Mouse (Mus musculus) limb, embryonic 14.5 days (tissue): ENCODE results near the gene Akap13. TPM values are rescaled to one million over a fixed set of nuclear protein-coding genes. Genes with fewer than 3 reads are reported as not detected.

Experiments
- ATAC-seq: fragments of 200-750 bp; cut with Nextera tagmentation; 2 replicates; pipeline ENCODE4 v1.8.0; 2017; ENCODE audit warnings: low read depth, moderate number of reproducible peaks, moderate TSS enrichment; ENCODE audit not compliant: low FRiP score
- DNase-seq: peaks from one replicate; pipeline ENCODE4 v3.0.0-alpha.2; 2015; ENCODE audit warnings: low spot score
- H3K27ac ChIP-seq: fragments of 300-500 bp; sonication (generic); replicated peaks from 2 replicates; pipeline ENCODE4 v1.5.1; 2014; ENCODE audit warnings: low read depth, mild to moderate bottlenecking, low read length, moderate library complexity, mixed read lengths
- H3K27me3 ChIP-seq: fragments of 300-500 bp; sonication (generic); 2 replicates; pipeline ENCODE4 v1.6.1; 2014; ENCODE audit warnings: low read length, mixed read lengths; ENCODE audit not compliant: control insufficient read depth, insufficient read depth
- H3K36me3 ChIP-seq: fragments of 300-500 bp; sonication (generic); 2 replicates; pipeline ENCODE4 v1.6.1; 2014; ENCODE audit warnings: mild to moderate bottlenecking, low read length, moderate library complexity, mixed read lengths; ENCODE audit not compliant: control insufficient read depth, insufficient read depth
- H3K4me1 ChIP-seq: fragments of 300-500 bp; sonication (generic); 2 replicates; pipeline ENCODE4 v1.6.1; 2014; ENCODE audit warnings: antibody characterized with exemption, low read length, mixed read lengths; ENCODE audit not compliant: control insufficient read depth, insufficient read depth
- H3K4me2 ChIP-seq: fragments of 300-500 bp; sonication (generic); replicated peaks from 2 replicates; pipeline ENCODE4 v1.6.1; 2014; ENCODE audit warnings: low read depth, mild to moderate bottlenecking, low read length, moderate library complexity; ENCODE audit not compliant: severe bottlenecking
- H3K4me3 ChIP-seq: fragments of 300-500 bp; sonication (generic); replicated peaks from 2 replicates; pipeline ENCODE4 v1.5.1; 2014; ENCODE audit warnings: low read length
- H3K9ac ChIP-seq: fragments of 300-500 bp; sonication (generic); 2 replicates; pipeline ENCODE4 v1.6.1; 2014; ENCODE audit warnings: mild to moderate bottlenecking, low read depth, low read length, moderate library complexity; ENCODE audit not compliant: severe bottlenecking
- H3K9me3 ChIP-seq: fragments of 300-500 bp; sonication (generic); 2 replicates; pipeline ENCODE4 v1.6.1; 2016; ENCODE audit warnings: low read length; ENCODE audit not compliant: control insufficient read depth
- POLR2A ChIP-seq: fragments of 200-500 bp; IDR thresholded peaks from 2 replicates; pipeline ENCODE4 v1.8.0; 2012; ENCODE audit warnings: inconsistent platforms, mild to moderate bottlenecking, moderate library complexity, borderline replicate concordance; ENCODE audit not compliant: insufficient read depth, insufficient read length; ENCODE audit errors: extremely low read depth
- WGBS: fragments of 180-500 bp; shearing (Covaris S2); extraction: QIAGEN DNeasy Blood & Tissue Kit; methylation state at CpG from one replicate; pipeline ENCODE4 v1.1.7; 2014; 5-methylcytosine and 5-hydroxymethylcytosine counted together
- polyA plus RNA-seq, 2 experiments: library from polyadenylated mRNA; depleted of rRNA in 1 of 2; stranded (reverse) in 1 of 2; unstranded in 1 of 2; fragments of >200 nt; fragmentation: Nextera tagmentation in 1 of 2; extraction: Ambion mirVana in 1 of 2; gene quantifications; 2 replicates each; pipeline versions ENCODE4 v1.2.1 to v1.2.3; 2012 to 2014

Akap13 gene
- polyA plus RNA-seq, 2 experiments: 18.7 to 51.4 TPM

DNA sequence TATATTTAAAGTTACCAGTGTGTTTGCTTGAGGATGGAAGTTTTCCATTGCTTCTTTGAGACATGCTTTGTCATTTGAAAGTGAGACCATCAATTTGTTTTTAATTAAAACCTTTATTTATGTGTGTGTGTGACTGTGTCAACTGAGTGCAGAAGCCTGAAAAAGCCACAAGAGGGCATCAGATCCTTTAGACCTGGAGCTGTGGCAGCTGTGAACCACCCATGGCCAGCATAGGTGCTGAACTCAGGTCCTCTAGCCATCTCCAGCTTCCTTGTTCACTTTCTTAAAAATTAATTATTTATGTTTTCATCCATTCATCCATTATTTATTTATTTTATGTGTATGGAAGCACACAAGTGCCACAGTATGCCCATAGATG lies 98.3 kb downstream of the Akap13 start:
- ATAC-seq (no peak), DNase-seq (no peak)
- no peak for TF ChIP-seq POLR2A
- Histone ChIP-seq H3K4me2 (no peak overlapping the region), H3K4me1 (peaks cover 18% of the 10 kb centered on the region), H3K9me3 (no peaks in the 10 kb centered on the region), H3K27me3 (no peaks in the 10 kb centered on the region), H3K4me3 (no peak overlapping the region), H3K27ac (no peak overlapping the region), H3K9ac (no peak overlapping the region), H3K36me3 (no peaks in the 10 kb centered on the region)

DNA sequence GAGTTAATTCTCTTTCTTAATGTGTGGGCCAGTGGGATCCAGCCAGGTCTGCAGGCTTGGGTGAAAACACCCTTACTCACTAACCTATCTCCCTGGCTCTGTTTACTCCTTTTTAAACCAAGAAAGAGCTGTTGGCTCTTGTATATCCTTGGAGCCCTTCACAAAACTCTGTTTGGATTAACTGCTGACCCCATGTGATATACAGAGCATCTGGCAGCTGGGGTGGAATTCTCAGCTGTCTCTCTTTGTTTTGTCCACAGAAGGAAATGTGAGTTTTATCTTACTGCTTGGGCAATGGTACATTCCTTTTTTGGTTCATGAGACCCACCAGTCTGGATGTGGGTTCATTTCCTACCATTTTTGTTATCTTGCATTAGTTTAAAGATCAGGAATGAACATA lies 98.7 kb downstream of the Akap13 start:
- Histone ChIP-seq H3K4me1 (peaks cover 22% of the 10 kb centered on the region), H3K4me2 (no peak overlapping the region), H3K27ac (no peak overlapping the region), H3K9me3 (no peaks in the 10 kb centered on the region), H3K4me3 (no peak overlapping the region), H3K36me3 (no peaks in the 10 kb centered on the region), H3K9ac (no peak overlapping the region), H3K27me3 (no peaks in the 10 kb centered on the region)
- ATAC-seq: peak; percentile 72; the same call in 1 of the 2 replicates
- peak; percentile 34 for DNase-seq
- TF ChIP-seq POLR2A: no peak

DNA sequence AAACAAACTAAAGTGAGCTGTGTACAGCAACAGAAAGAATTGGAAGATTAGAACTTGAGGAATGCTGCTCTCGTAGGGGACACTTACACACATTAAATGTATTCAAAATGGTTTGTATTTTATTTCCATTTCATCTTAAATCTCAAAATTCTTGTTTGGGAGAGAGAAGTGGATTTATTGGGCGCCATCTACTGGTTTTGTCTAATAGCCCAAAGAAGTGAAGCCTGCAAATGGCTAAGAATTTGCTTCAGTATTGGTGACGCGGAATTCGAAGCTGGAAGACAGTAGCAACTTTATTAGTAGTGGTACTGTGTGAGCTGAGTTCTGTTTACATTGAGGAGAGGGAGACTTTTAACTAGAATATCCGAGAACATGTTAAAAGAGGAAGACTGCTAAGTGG lies 100.6 kb downstream of the Akap13 start:
- Histone ChIP-seq H3K4me2 (no peak overlapping the region), H3K27ac (no peak overlapping the region), H3K9ac (no peak overlapping the region), H3K9me3 (no peaks in the 10 kb centered on the region), H3K27me3 (no peaks in the 10 kb centered on the region), H3K36me3 (no peaks in the 10 kb centered on the region), H3K4me3 (no peak overlapping the region), H3K4me1 (peaks cover 17% of the 10 kb centered on the region)
- DNase-seq (no peak), ATAC-seq (no peak)
- TF ChIP-seq POLR2A: no peak
- 62% methylated on average over 6 of the region's 6 CpGs for WGBS

DNA sequence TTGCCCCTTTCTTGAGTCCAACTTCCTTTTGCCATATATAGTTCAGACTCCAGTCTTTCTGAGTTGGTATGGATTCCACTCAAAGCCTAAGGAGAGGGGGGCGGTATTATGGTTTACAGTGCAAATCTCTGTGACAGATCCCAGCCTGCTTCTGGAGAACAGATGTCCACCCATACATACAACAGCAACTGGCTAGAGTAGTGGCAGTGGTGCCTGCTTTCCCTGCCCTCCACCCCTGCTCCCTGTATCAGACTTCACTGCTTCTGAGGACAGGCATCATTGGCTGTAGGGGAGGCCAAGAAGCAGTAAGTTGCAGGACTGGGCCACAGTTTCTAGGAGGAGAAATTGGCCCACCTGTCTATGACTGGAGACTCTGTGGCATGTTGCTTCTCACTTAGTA lies 102.9 kb downstream of the Akap13 start:
- H3K4me3 ChIP-seq: no peak overlapping the region
- H3K9ac ChIP-seq: no peak overlapping the region
- H3K9me3 ChIP-seq: no peaks in the 10 kb centered on the region
- ATAC-seq: peak; percentile 68; the same call in 1 of the 2 replicates
- 36% methylated on average over 1 of the region's 1 CpGs for WGBS
- H3K4me1 ChIP-seq: peaks cover 17% of the 10 kb centered on the region
- H3K27ac ChIP-seq: peak overlapping the region; percentile 2; the same call in 1 of the 2 replicates
- H3K4me2 ChIP-seq: no peak overlapping the region
- no peak for DNase-seq
- H3K36me3 ChIP-seq: no peaks in the 10 kb centered on the region
- no peak for TF ChIP-seq POLR2A
- no peaks in the 10 kb centered on the region for H3K27me3 ChIP-seq

DNA sequence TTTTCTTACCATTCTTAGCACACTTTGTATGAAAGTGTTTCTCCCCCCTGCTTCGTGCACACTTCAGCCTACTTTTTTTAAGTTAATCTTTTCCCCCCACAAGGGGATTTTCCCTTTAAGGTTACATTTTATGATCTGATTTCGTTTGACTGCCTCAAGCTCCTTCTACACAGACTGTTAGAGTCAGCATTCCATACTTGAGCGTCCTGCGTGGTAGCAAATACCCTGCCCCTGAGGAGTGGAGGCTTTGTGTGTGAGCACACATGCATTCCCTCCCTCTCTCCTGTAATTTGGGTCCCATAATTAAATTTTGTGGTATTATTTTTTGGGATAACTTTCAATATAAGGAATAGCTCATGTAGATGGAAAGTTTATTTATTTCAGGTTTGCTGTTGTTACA lies 103.8 kb downstream of the Akap13 start:
- 5% methylated on average over 4 of the region's 4 CpGs for WGBS
- TF ChIP-seq POLR2A: no peak
- Histone ChIP-seq H3K36me3 (no peaks in the 10 kb centered on the region), H3K27ac (peak overlapping the region; percentile 2; the same call in 1 of the 2 replicates), H3K27me3 (no peaks in the 10 kb centered on the region), H3K9ac (no peak overlapping the region), H3K4me1 (peaks cover 17% of the 10 kb centered on the region), H3K4me2 (no peak overlapping the region), H3K4me3 (no peak overlapping the region), H3K9me3 (no peaks in the 10 kb centered on the region)
- DNase-seq (no peak), ATAC-seq (no peak)

DNA sequence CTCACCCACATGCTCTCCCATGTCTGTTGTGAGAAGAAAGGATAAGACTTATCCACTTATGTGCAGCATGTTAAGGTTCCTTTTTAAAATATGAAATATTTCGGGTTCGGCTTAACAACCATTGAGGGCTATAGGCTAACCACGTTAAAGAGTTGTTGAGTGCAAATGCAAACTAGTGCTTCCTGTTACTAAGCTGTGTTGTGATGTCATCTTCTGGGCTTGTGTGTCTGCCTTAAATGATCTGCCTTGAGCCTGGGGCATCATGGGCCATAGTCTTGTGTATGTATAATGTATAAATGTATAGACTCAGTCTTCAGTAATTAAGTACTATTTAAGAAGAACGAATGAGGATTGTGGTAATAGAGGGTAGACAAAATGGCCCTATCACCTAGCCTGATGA lies 104.6 kb downstream of the Akap13 start:
- DNase-seq (no peak), ATAC-seq (no peak)
- Histone ChIP-seq H3K27ac (no peak overlapping the region), H3K9me3 (no peaks in the 10 kb centered on the region), H3K4me1 (peaks cover 17% of the 10 kb centered on the region), H3K4me3 (no peak overlapping the region), H3K9ac (no peak overlapping the region), H3K4me2 (no peak overlapping the region), H3K27me3 (no peaks in the 10 kb centered on the region), H3K36me3 (no peaks in the 10 kb centered on the region)
- WGBS: 76% methylated on average over 4 of the region's 4 CpGs
- no peak for TF ChIP-seq POLR2A
